Mouse (Mus musculus) intestine, embryonic 16.5 days (tissue): ENCODE data around the gene Mst1r. TPM values are rescaled to one million over a fixed set of nuclear protein-coding genes. Genes with fewer than 3 reads are reported as not detected.

Experiments used
- ATAC-seq: fragments of 200-750 bp; cut with Nextera tagmentation; 2 replicates; pipeline ENCODE4 v1.8.0; 2017; ENCODE audit warnings: moderate TSS enrichment, moderate library complexity
- H3K27ac ChIP-seq: fragments of 300-500 bp; sonication (generic); 2 replicates; pipeline ENCODE4 v1.5.1; 2014; ENCODE audit warnings: mild to moderate bottlenecking, low read length
- H3K27me3 ChIP-seq: fragments of 300-500 bp; sonication (generic); replicated peaks from 2 replicates; pipeline ENCODE4 v1.6.1; 2014; ENCODE audit warnings: low read length, control low read depth, mixed read lengths; ENCODE audit not compliant: control insufficient read depth, insufficient read depth
- H3K36me3 ChIP-seq: fragments of 300-500 bp; sonication (generic); 2 replicates; pipeline ENCODE4 v1.6.1; 2014; ENCODE audit warnings: low read length, control low read depth; ENCODE audit not compliant: control insufficient read depth, insufficient read depth
- H3K4me1 ChIP-seq: fragments of 300-500 bp; sonication (generic); 2 replicates; pipeline ENCODE4 v1.6.1; 2014; ENCODE audit warnings: low read length, control low read depth, mixed read lengths; ENCODE audit not compliant: control insufficient read depth, insufficient read depth
- H3K4me2 ChIP-seq: fragments of 300-500 bp; sonication (generic); 2 replicates; pipeline ENCODE4 v1.6.1; 2014; ENCODE audit warnings: low read depth, low read length, control low read depth
- H3K4me3 ChIP-seq: fragments of 300-500 bp; sonication (generic); 2 replicates; pipeline ENCODE4 v1.5.1; 2014; ENCODE audit warnings: mild to moderate bottlenecking, low read length
- H3K9ac ChIP-seq: fragments of 300-500 bp; sonication (generic); 2 replicates; pipeline ENCODE4 v1.6.1; 2014; ENCODE audit warnings: low read depth, low read length
- H3K9me3 ChIP-seq: fragments of 300-500 bp; sonication (generic); 2 replicates; pipeline ENCODE4 v1.6.1; 2016; ENCODE audit warnings: low read length, control low read depth; ENCODE audit not compliant: control insufficient read depth
- WGBS: fragments of 180-500 bp; shearing (Covaris S2); extraction: QIAGEN DNeasy Blood & Tissue Kit; methylation state at CpG from one replicate; pipeline ENCODE4 v1.1.7; 2014; 5-methylcytosine and 5-hydroxymethylcytosine counted together
- polyA plus RNA-seq: library from polyadenylated mRNA; unstranded; fragments of >200 nt; fragmentation: Nextera tagmentation; extraction: Ambion mirVana; gene quantifications from 2 replicates; pipeline ENCODE4 v1.2.1, GENCODE M21; 2015

Gene Mst1r
- polyA plus RNA-seq, 1 experiment from 2014 or later: 13.3 TPM

- H3K4me2 ChIP-seq: no peak overlapping the region
- no peak overlapping the region for H3K9ac ChIP-seq
- no peak overlapping the region for H3K4me3 ChIP-seq
- H3K4me1 ChIP-seq: peaks cover 3% of the 10 kb centered on the region; the same call in 1 of the 2 replicates
- peaks cover 2% of the 10 kb centered on the region; the same call in 1 of the 2 replicates for H3K36me3 ChIP-seq
- no peaks in the 10 kb centered on the region for H3K27me3 ChIP-seq
- H3K9me3 ChIP-seq: no peaks in the 10 kb centered on the region
- ATAC-seq: no peak
- WGBS: 58% methylated on average over 6 of the region's 6 CpGs
- no peak overlapping the region for H3K27ac ChIP-seq
These were observed 50.5 kb downstream of the Mst1r start for GRCm38 (mm10) chr9:107957141-107957540.

DNA sequence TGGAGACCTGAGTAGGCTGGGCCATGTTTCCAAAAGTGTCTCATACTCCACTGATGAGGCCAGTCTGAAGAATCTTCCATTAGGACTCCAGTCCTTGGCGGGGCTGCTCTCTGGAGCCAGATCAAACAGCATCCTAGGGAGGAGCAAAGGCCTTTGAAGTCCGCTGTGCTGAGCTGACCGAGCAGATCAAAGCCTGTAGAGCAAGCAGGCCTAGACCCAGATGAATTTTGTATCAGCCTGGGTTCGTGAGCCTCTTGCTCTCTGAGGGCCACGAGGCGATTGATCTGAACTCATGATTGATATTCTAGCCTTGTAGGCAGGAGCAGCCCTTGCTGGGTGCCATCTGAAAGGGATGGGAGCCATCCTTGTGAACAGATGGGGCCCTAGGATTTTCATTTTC is 53.2 kb downstream of the Mst1r start:
- WGBS: 60% methylated on average over 6 of the region's 6 CpGs
- H3K27ac ChIP-seq: no peak overlapping the region
- H3K9me3 ChIP-seq: no peaks in the 10 kb centered on the region
- no peaks in the 10 kb centered on the region for H3K27me3 ChIP-seq
- H3K4me2 ChIP-seq: no peak overlapping the region
- no peak overlapping the region for H3K4me3 ChIP-seq
- ATAC-seq: no peak
- H3K4me1 ChIP-seq: peaks cover 3% of the 10 kb centered on the region; the same call in 1 of the 2 replicates
- peaks cover 2% of the 10 kb centered on the region; the same call in 1 of the 2 replicates for H3K36me3 ChIP-seq
- no peak overlapping the region for H3K9ac ChIP-seq

- Histone ChIP-seq H3K9me3 (no peaks in the 10 kb centered on the region), H3K27ac (no peak overlapping the region), H3K4me3 (no peak overlapping the region), H3K4me2 (no peak overlapping the region), H3K36me3 (peaks cover 2% of the 10 kb centered on the region; the same call in 1 of the 2 replicates), H3K27me3 (no peaks in the 10 kb centered on the region), H3K4me1 (peaks cover 3% of the 10 kb centered on the region; the same call in 1 of the 2 replicates), H3K9ac (no peak overlapping the region)
- 85% methylated on average over 4 of the region's 4 CpGs for WGBS
- no peak for ATAC-seq
These were observed 54.3 kb downstream of the Mst1r start for GRCm38 (mm10) chr9:107960928-107961327.

- Histone ChIP-seq H3K27ac (no peak overlapping the region), H3K36me3 (peaks cover 2% of the 10 kb centered on the region; the same call in 1 of the 2 replicates), H3K4me1 (peaks cover 3% of the 10 kb centered on the region; the same call in 1 of the 2 replicates), H3K9me3 (no peaks in the 10 kb centered on the region), H3K27me3 (no peaks in the 10 kb centered on the region), H3K4me2 (no peak overlapping the region), H3K4me3 (no peak overlapping the region), H3K9ac (no peak overlapping the region)
- no peak for ATAC-seq
- 84% methylated on average over 10 of the region's 10 CpGs for WGBS
These were observed 54.7 kb downstream of the Mst1r start for GRCm38 (mm10) chr9:107961351-107961762.

DNA sequence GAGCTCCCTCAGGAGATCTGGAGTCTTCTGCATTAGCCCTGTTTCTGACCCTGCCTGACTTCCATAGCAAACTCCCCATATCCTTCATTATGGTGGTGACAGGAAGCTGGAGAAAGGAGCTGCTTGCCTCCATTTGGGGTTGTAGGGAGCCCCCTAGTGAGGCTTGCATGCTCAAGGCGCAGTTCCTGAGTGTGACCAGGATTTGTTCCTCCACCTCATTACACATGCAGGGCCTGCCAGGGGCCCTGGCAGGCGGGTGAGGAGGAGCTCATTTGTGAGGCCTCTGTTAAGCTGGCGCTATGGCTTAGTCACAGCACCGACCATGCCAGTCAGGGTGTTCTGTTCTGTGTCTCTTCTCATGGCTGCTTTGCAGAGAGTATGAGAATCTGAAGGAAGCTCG is 55.2 kb downstream of the Mst1r start:
- Histone ChIP-seq H3K9ac (no peak overlapping the region), H3K36me3 (peaks cover 2% of the 10 kb centered on the region; the same call in 1 of the 2 replicates), H3K27ac (no peak overlapping the region), H3K9me3 (no peaks in the 10 kb centered on the region), H3K4me3 (no peak overlapping the region), H3K4me1 (peaks cover 3% of the 10 kb centered on the region; the same call in 1 of the 2 replicates), H3K4me2 (no peak overlapping the region), H3K27me3 (no peaks in the 10 kb centered on the region)
- ATAC-seq: peak; percentile 58; the same call in 1 of the 2 replicates
- 56% methylated on average over 5 of the region's 5 CpGs for WGBS

DNA sequence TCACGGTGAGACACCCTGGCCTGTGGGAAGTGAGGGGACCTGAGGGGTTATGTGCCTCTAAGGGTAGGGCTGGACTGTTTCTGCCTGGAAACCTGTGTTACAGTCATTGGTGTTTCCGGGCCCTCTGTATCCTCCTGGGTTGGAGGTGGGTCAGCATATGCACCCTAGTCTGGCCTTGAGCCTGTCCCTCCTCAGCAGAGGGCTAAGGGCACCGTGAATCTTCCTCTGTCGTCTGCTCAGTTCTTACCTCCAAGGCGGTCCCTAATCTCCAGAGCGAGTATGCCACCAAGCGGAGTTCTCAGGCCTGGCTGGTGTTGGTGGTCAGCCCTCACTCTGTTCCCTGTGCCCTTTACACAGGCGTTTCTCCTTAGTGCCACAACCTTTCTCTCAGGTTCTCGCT is 56.2 kb downstream of the Mst1r start:
- H3K27ac ChIP-seq: no peak overlapping the region
- no peaks in the 10 kb centered on the region for H3K36me3 ChIP-seq
- no peaks in the 10 kb centered on the region for H3K27me3 ChIP-seq
- H3K9ac ChIP-seq: no peak overlapping the region
- WGBS: 92% methylated on average over 9 of the region's 9 CpGs
- H3K4me2 ChIP-seq: no peak overlapping the region
- peaks cover 3% of the 10 kb centered on the region; the same call in 1 of the 2 replicates for H3K4me1 ChIP-seq
- no peaks in the 10 kb centered on the region for H3K9me3 ChIP-seq
- no peak overlapping the region for H3K4me3 ChIP-seq
- no peak for ATAC-seq

DNA sequence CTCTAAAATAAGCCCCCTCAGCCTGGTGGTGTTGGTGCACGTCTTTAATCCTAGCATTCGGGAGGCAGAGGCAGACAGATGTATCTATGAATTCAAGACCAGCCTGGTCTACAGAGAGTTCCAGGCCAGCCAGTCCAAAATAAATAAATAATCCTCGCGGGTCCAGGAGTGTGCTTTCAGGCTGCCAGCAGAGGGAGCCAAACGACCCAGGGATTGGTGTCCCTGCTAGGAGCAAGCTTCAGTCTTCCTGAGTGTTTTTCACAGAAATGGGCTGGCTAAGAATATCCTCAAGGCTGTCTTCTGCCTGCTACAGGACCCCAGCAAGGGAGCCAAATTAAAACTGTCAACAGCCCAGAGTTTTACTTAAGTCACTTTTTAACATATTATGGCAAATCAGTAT is 57.0 kb downstream of the Mst1r start:
- no peak overlapping the region for H3K4me2 ChIP-seq
- H3K4me3 ChIP-seq: no peak overlapping the region
- H3K9me3 ChIP-seq: no peaks in the 10 kb centered on the region
- no peak overlapping the region for H3K27ac ChIP-seq
- H3K4me1 ChIP-seq: peaks cover 3% of the 10 kb centered on the region; the same call in 1 of the 2 replicates
- no peak overlapping the region; the same call in 1 of the 2 replicates for H3K9ac ChIP-seq
- WGBS: 16% methylated on average over 5 of the region's 5 CpGs
- H3K36me3 ChIP-seq: no peaks in the 10 kb centered on the region
- ATAC-seq: peak; percentile 78
- no peaks in the 10 kb centered on the region for H3K27me3 ChIP-seq

- H3K36me3 ChIP-seq: no peaks in the 10 kb centered on the region
- no peak overlapping the region for H3K27ac ChIP-seq
- H3K27me3 ChIP-seq: no peaks in the 10 kb centered on the region
- 90% methylated on average over 9 of the region's 9 CpGs for WGBS
- no peak overlapping the region for H3K9ac ChIP-seq
- H3K4me1 ChIP-seq: peaks cover 3% of the 10 kb centered on the region; the same call in 1 of the 2 replicates
- H3K4me3 ChIP-seq: no peak overlapping the region
- H3K9me3 ChIP-seq: no peaks in the 10 kb centered on the region
- ATAC-seq: no peak
- H3K4me2 ChIP-seq: no peak overlapping the region
These were observed 58.0 kb downstream of the Mst1r start for GRCm38 (mm10) chr9:107964681-107965080.

DNA sequence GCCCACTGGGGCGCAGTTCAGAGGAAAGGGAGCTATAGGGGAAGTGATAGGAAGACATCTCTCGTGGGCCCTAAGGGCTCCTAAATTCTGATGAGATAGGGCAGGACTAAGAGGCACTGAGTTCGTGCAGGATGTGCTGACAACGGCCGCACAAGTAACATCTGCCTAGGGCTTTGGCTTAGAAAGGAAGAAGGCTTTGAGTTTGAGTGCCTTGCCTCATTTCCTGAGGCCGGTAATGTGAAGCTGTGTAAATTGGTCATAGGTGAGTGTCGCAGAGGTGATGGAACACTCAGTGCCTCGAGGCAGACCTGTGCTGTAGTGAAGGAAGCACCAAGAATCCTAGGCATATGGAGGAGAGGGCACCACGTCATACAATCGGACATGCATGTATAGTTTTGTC is 60.0 kb downstream of the Mst1r start:
- Histone ChIP-seq H3K9ac (no peak overlapping the region), H3K27ac (no peak overlapping the region), H3K4me2 (no peak overlapping the region), H3K36me3 (no peaks in the 10 kb centered on the region), H3K9me3 (no peaks in the 10 kb centered on the region), H3K4me3 (no peak overlapping the region), H3K27me3 (no peaks in the 10 kb centered on the region), H3K4me1 (peaks cover 2% of the 10 kb centered on the region; the same call in 1 of the 2 replicates)
- no peak for ATAC-seq
- WGBS: 85% methylated on average over 10 of the region's 10 CpGs

DNA sequence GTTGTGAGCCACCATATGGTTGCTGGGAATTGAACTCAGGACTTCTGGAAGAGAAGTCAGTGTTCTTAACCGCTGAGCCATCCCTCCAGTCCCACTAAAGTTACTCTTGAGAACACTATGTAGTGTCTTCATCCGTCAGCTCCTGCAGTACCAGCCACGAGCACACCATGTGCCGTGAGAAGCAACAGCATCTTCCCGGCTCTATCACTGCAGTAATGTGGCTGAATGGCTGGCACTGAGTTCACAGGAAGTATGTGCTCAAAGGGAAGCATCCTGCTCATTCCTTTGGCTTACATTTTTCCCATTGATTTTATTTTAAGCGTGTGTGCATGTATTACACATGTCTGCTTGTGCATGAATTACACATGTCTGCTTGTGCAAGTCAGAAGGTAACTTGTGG is 60.8 kb downstream of the Mst1r start:
- ATAC-seq: no peak
- Histone ChIP-seq H3K27ac (no peak overlapping the region), H3K4me1 (no peaks in the 10 kb centered on the region), H3K27me3 (no peaks in the 10 kb centered on the region), H3K9ac (no peak overlapping the region), H3K36me3 (no peaks in the 10 kb centered on the region), H3K4me3 (no peak overlapping the region), H3K9me3 (no peaks in the 10 kb centered on the region), H3K4me2 (no peak overlapping the region)
- WGBS: 83% methylated on average over 6 of the region's 6 CpGs
